In the genomic region with DNA sequence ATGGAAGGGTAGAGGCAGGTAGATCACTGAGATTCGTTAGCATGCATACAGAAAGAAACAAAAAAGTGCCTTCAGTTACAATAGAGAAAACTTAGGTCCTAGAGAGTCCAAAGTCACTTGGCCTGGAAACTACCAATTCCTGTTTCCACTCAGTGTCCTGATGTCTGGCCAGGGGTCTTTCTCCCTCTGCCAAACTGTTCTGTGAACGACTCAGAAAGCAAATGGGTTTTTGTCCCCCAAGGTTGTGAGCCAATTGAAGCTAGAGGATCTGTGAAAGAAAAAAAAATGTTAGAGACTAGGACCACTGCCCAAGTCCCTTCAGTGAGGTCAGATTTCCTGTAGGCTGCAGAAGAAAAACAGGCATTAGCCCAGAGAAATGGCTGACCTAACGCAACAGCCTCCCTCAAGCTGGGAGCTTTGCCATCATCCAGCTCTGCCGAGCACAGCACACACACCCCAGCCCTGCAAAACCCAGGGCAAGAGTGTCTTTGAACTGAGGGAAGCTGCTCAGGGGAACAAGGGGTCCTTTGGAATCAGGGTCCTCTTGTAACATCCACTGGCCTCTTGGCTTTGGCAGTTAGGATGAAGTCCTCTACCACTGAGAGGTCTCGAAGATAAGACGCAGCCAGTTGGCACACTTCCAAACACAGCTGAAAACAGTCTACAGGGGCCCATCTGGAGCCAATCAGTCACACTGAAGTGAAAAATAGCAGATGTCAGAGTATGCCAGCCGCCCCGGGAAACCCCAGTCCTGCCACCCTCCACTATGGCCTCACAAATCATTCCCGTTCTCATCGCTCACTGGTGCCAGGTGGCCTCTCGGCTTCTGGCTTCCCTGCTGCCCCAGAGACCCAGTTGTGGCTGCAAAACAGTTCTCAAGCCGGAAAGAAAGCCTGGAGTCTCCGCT, we compare ENCODE assay signal across 7 mouse cellular contexts.
DNase-seq lines count a peak whose midpoint lies in the region; ATAC-seq and TF ChIP-seq lines count a peak whose summit lies in the region.

No protein-coding gene starts in this region.

- H3K27me3 ChIP-seq in hindbrain, postnatal 0 days (ENCODE audit: insufficient read depth, low read length) = no peaks in the 10 kb centered on the region
- no peaks in the 10 kb centered on the region for H3K27me3 ChIP-seq in limb, embryonic 10.5 days (ENCODE audit: low read depth, poor library complexity, severe bottlenecking)
- no peaks in the 10 kb centered on the region for H3K27me3 ChIP-seq in midbrain, embryonic 15.5 days (replicated peaks)

- H3K36me3 ChIP-seq in hindbrain, postnatal 0 days (ENCODE audit: insufficient read depth, low read length) = no peaks in the 10 kb centered on the region
- no peaks in the 10 kb centered on the region for H3K36me3 ChIP-seq in limb, embryonic 10.5 days
- H3K36me3 ChIP-seq in midbrain, embryonic 15.5 days (replicated peaks) = no peaks in the 10 kb centered on the region

- no peak overlapping the region for H3K4me3 ChIP-seq in hindbrain, postnatal 0 days (ENCODE audit: low read length)
- peak overlapping the region; percentile 23; the same call in 1 of the 2 replicates for H3K4me3 ChIP-seq in limb, embryonic 10.5 days
- H3K4me3 ChIP-seq in midbrain, embryonic 15.5 days = no peak overlapping the region

- intact Hi-C loops in gastrocnemius, postnatal 36 days (cut with DNase I) = no loop called here

- no peak overlapping the region for H3K9ac ChIP-seq in hindbrain, postnatal 0 days (replicated peaks; ENCODE audit: low read length)
- H3K9ac ChIP-seq in midbrain, embryonic 15.5 days = no peak overlapping the region

- H3K4me1 ChIP-seq in hindbrain, postnatal 0 days (ENCODE audit: insufficient read depth, low read length) = no peaks in the 10 kb centered on the region
- peaks cover 41% of the 10 kb centered on the region for H3K4me1 ChIP-seq in limb, embryonic 10.5 days
- H3K4me1 ChIP-seq in midbrain, embryonic 15.5 days = peaks cover 10% of the 10 kb centered on the region

- H3K4me2 ChIP-seq in hindbrain, postnatal 0 days (ENCODE audit: low read depth, low read length) = no peak overlapping the region
- H3K4me2 ChIP-seq in midbrain, embryonic 15.5 days = no peak overlapping the region

- H3K27ac ChIP-seq in hindbrain, postnatal 0 days = peak overlapping the region; percentile 57; the same call in 1 of the 2 replicates
- peak overlapping the region; percentile 81 for H3K27ac ChIP-seq in limb, embryonic 10.5 days
- H3K27ac ChIP-seq in midbrain, embryonic 15.5 days = no peak overlapping the region

- no peak for TF ChIP-seq CTCF in hindbrain, postnatal 0 days (IDR thresholded peaks at IDR 0.05; ENCODE audit: low read depth)

- peak; percentile 88 for ATAC-seq in hindbrain, postnatal 0 days
- peak; percentile 39; the same call in 1 of the 2 replicates for ATAC-seq in midbrain, embryonic 15.5 days (replicated peaks)

- H3K9me3 ChIP-seq in hindbrain, postnatal 0 days (ENCODE audit: low read length) = no peaks in the 10 kb centered on the region
- no peaks in the 10 kb centered on the region for H3K9me3 ChIP-seq in limb, embryonic 10.5 days (replicated peaks)
- no peaks in the 10 kb centered on the region for H3K9me3 ChIP-seq in midbrain, embryonic 15.5 days

- DNase-seq in adrenal gland, adult 2 months = peak; percentile 59
- DNase-seq in embryo, embryonic 10.5 days (ENCODE audit: low spot score) = peak; percentile 84
- DNase-seq in gastrocnemius, postnatal 36 days = peak; percentile 64 to 74
- peak; percentile 88 for DNase-seq in hindbrain, postnatal 0 days (ENCODE audit: low spot score)
- peak; percentile 88 for DNase-seq in limb, embryonic 10.5 days (ENCODE audit: low spot score)
- DNase-seq in urinary bladder, postnatal 25 days (ENCODE audit: low spot score) = peak; percentile 29

- 13% methylated on average over 13 of the region's 13 CpGs for WGBS in hindbrain, postnatal 0 days
- WGBS in limb, embryonic 10.5 days = 21% methylated on average over 13 of the region's 13 CpGs
- 32% methylated on average over 13 of the region's 13 CpGs for WGBS in midbrain, embryonic 15.5 days

Comparison
In these comparisons a context has a peak if more than half of its experiments do, and no peak if none do; other contexts are left out.
1. DNase-seq: peak in every context shown above with its lines; median percentile 88 in hindbrain, postnatal 0 days; 88 in limb, embryonic 10.5 days; 84 in embryo, embryonic 10.5 days; 69 in gastrocnemius, postnatal 36 days; 59 in adrenal gland, adult 2 months; 29 in urinary bladder, postnatal 25 days.